Mouse (Mus musculus): ENCODE results near the gene Cckbr. TPM values are rescaled to one million over a fixed set of nuclear protein-coding genes. Genes with fewer than 3 reads are reported as not detected.
"Not testable (repeated sequence)": the region's sequence is repeated elsewhere in the genome, so short reads cannot be mapped to it uniquely, and the experiment has no call there.

The Cckbr gene
- polyA plus RNA-seq, 1 experiment from 2014 or later, result 0.22 TPM

GRCm38 (mm10) chr7:105458546-105458945, 33.0 kb downstream of the Cckbr start:
- H3K27ac ChIP-seq (replicated peaks; ENCODE audit: low read depth, low read length), result no peak overlapping the region
- no peaks in the 10 kb centered on the region for H3K27me3 ChIP-seq (replicated peaks; ENCODE audit: control insufficient read depth, insufficient read depth, low read length)
- ATAC-seq (ENCODE audit: low read depth), result no peak
- H3K9me3 ChIP-seq (ENCODE audit: control insufficient read depth, low read length), result no peaks in the 10 kb centered on the region
- H3K4me1 ChIP-seq (ENCODE audit: control insufficient read depth, insufficient read depth, low read length), result no peaks in the 10 kb centered on the region
- no peak overlapping the region for H3K4me2 ChIP-seq (ENCODE audit: low read depth, low read length)
- no peaks in the 10 kb centered on the region for H3K36me3 ChIP-seq (ENCODE audit: control insufficient read depth, insufficient read depth, low read length)
- no peak for DNase-seq (ENCODE audit: low spot score)
- H3K9ac ChIP-seq (ENCODE audit: low read depth, low read length), result no peak overlapping the region
- H3K4me3 ChIP-seq (ENCODE audit: low read depth, low read length), result no peak overlapping the region

GRCm38 (mm10) chr7:105465505-105465904, 40.0 kb downstream of the Cckbr start:
- H3K4me1 ChIP-seq (ENCODE audit: control insufficient read depth, insufficient read depth, low read length); H3K27me3 ChIP-seq (replicated peaks; ENCODE audit: control insufficient read depth, insufficient read depth, low read length); H3K27ac ChIP-seq (replicated peaks; ENCODE audit: low read depth, low read length); H3K4me2 ChIP-seq (ENCODE audit: low read depth, low read length); DNase-seq (ENCODE audit: low spot score); ATAC-seq (ENCODE audit: low read depth); H3K9me3 ChIP-seq (ENCODE audit: control insufficient read depth, low read length); H3K4me3 ChIP-seq (ENCODE audit: low read depth, low read length); H3K36me3 ChIP-seq (ENCODE audit: control insufficient read depth, insufficient read depth, low read length); H3K9ac ChIP-seq (ENCODE audit: low read depth, low read length): not testable (repeated sequence)
- WGBS, result 78% methylated on average over 5 of the region's 5 CpGs

- Histone ChIP-seq H3K27me3 (replicated peaks; ENCODE audit: control insufficient read depth, insufficient read depth, low read length) (no peaks in the 10 kb centered on the region), H3K9me3 (ENCODE audit: control insufficient read depth, low read length) (no peaks in the 10 kb centered on the region), H3K4me1 (ENCODE audit: control insufficient read depth, insufficient read depth, low read length) (no peaks in the 10 kb centered on the region), H3K4me3 (ENCODE audit: low read depth, low read length) (no peak overlapping the region), H3K4me2 (ENCODE audit: low read depth, low read length) (no peak overlapping the region), H3K36me3 (ENCODE audit: control insufficient read depth, insufficient read depth, low read length) (no peaks in the 10 kb centered on the region), H3K9ac (ENCODE audit: low read depth, low read length) (no peak overlapping the region), H3K27ac (replicated peaks; ENCODE audit: low read depth, low read length) (no peak overlapping the region)
- DNase-seq (ENCODE audit: low spot score) (no peak), ATAC-seq (ENCODE audit: low read depth) (no peak)
- WGBS, result 46% methylated on average over 1 of the region's 1 CpGs
Measured at GRCm38 (mm10) chr7:105472607-105473006, 47.1 kb downstream of the Cckbr start.

- no peak overlapping the region for H3K9ac ChIP-seq (ENCODE audit: low read depth, low read length)
Measured at GRCm38 (mm10) chr7:105474771-105475315, 49.3 kb downstream of the Cckbr start.

GRCm38 (mm10) chr7:105475396-105475949, 49.9 kb downstream of the Cckbr start:
- H3K4me1 ChIP-seq (ENCODE audit: control insufficient read depth, insufficient read depth, low read length), result no peaks in the 10 kb centered on the region
- H3K9me3 ChIP-seq (ENCODE audit: control insufficient read depth, low read length), result no peaks in the 10 kb centered on the region
- H3K36me3 ChIP-seq (ENCODE audit: control insufficient read depth, insufficient read depth, low read length), result no peaks in the 10 kb centered on the region
- H3K4me2 ChIP-seq (ENCODE audit: low read depth, low read length), result no peak overlapping the region
- peak; percentile 7 for DNase-seq (ENCODE audit: low spot score)
- H3K27ac ChIP-seq (replicated peaks; ENCODE audit: low read depth, low read length), result no peak overlapping the region
- no peak overlapping the region for H3K4me3 ChIP-seq (ENCODE audit: low read depth, low read length)
- H3K9ac ChIP-seq (ENCODE audit: low read depth, low read length), result no peak overlapping the region
- no peaks in the 10 kb centered on the region for H3K27me3 ChIP-seq (replicated peaks; ENCODE audit: control insufficient read depth, insufficient read depth, low read length)
- WGBS, result 72% methylated on average over 7 of the region's 7 CpGs
- ATAC-seq (ENCODE audit: low read depth), result no peak

More at GRCm38 (mm10) chr7:105474771-105475315, 49.3 kb downstream of the Cckbr start:
- no peak overlapping the region for H3K4me3 ChIP-seq (ENCODE audit: low read depth, low read length)
- ATAC-seq (ENCODE audit: low read depth) (no peak), DNase-seq (ENCODE audit: low spot score) (no peak)
- H3K4me2 ChIP-seq (ENCODE audit: low read depth, low read length), result no peak overlapping the region
- no peaks in the 10 kb centered on the region for H3K9me3 ChIP-seq (ENCODE audit: control insufficient read depth, low read length)
- no peaks in the 10 kb centered on the region for H3K36me3 ChIP-seq (ENCODE audit: control insufficient read depth, insufficient read depth, low read length)
- WGBS, result 68% methylated on average over 4 of the region's 4 CpGs
- no peak overlapping the region for H3K27ac ChIP-seq (replicated peaks; ENCODE audit: low read depth, low read length)
- no peaks in the 10 kb centered on the region for H3K27me3 ChIP-seq (replicated peaks; ENCODE audit: control insufficient read depth, insufficient read depth, low read length)
- H3K4me1 ChIP-seq (ENCODE audit: control insufficient read depth, insufficient read depth, low read length), result no peaks in the 10 kb centered on the region

GRCm38 (mm10) chr7:105476683-105477432, 51.3 kb downstream of the Cckbr start:
- H3K4me1 ChIP-seq (ENCODE audit: control insufficient read depth, insufficient read depth, low read length), result peaks cover 11% of the 10 kb centered on the region
- ATAC-seq (ENCODE audit: low read depth) (no peak), DNase-seq (ENCODE audit: low spot score) (no peak)
- WGBS, result 80% methylated on average over 10 of the region's 10 CpGs
- no peak overlapping the region for H3K4me2 ChIP-seq (ENCODE audit: low read depth, low read length)
- no peak overlapping the region for H3K4me3 ChIP-seq (ENCODE audit: low read depth, low read length)
- H3K36me3 ChIP-seq (ENCODE audit: control insufficient read depth, insufficient read depth, low read length), result no peaks in the 10 kb centered on the region
- no peaks in the 10 kb centered on the region for H3K9me3 ChIP-seq (ENCODE audit: control insufficient read depth, low read length)
- no peak overlapping the region for H3K9ac ChIP-seq (ENCODE audit: low read depth, low read length)
- no peak overlapping the region for H3K27ac ChIP-seq (replicated peaks; ENCODE audit: low read depth, low read length)
- no peaks in the 10 kb centered on the region for H3K27me3 ChIP-seq (replicated peaks; ENCODE audit: control insufficient read depth, insufficient read depth, low read length)

GRCm38 (mm10) chr7:105477433-105477700, 51.8 kb downstream of the Cckbr start:
- Histone ChIP-seq H3K4me3 (ENCODE audit: low read depth, low read length) (no peak overlapping the region), H3K4me2 (ENCODE audit: low read depth, low read length) (no peak overlapping the region), H3K4me1 (ENCODE audit: control insufficient read depth, insufficient read depth, low read length) (peaks cover 15% of the 10 kb centered on the region), H3K36me3 (ENCODE audit: control insufficient read depth, insufficient read depth, low read length) (no peaks in the 10 kb centered on the region), H3K27ac (replicated peaks; ENCODE audit: low read depth, low read length) (no peak overlapping the region), H3K9ac (ENCODE audit: low read depth, low read length) (no peak overlapping the region), H3K9me3 (ENCODE audit: control insufficient read depth, low read length) (no peaks in the 10 kb centered on the region), H3K27me3 (replicated peaks; ENCODE audit: control insufficient read depth, insufficient read depth, low read length) (no peaks in the 10 kb centered on the region)
- no peak for ATAC-seq (ENCODE audit: low read depth)
- no peak for DNase-seq (ENCODE audit: low spot score)
- WGBS, result 90% methylated on average over 1 of the region's 1 CpGs

GRCm38 (mm10) chr7:105477841-105478240, 52.3 kb downstream of the Cckbr start:
- H3K27me3 ChIP-seq (replicated peaks; ENCODE audit: control insufficient read depth, insufficient read depth, low read length), result no peaks in the 10 kb centered on the region
- ATAC-seq (ENCODE audit: low read depth) (no peak), DNase-seq (ENCODE audit: low spot score) (peak; percentile 74)
- H3K9me3 ChIP-seq (ENCODE audit: control insufficient read depth, low read length), result no peaks in the 10 kb centered on the region
- 65% methylated on average over 3 of the region's 3 CpGs for WGBS
- no peak overlapping the region for H3K9ac ChIP-seq (ENCODE audit: low read depth, low read length)
- H3K4me3 ChIP-seq (ENCODE audit: low read depth, low read length), result no peak overlapping the region
- no peaks in the 10 kb centered on the region for H3K36me3 ChIP-seq (ENCODE audit: control insufficient read depth, insufficient read depth, low read length)
- peaks cover 19% of the 10 kb centered on the region for H3K4me1 ChIP-seq (ENCODE audit: control insufficient read depth, insufficient read depth, low read length)
- no peak overlapping the region for H3K27ac ChIP-seq (replicated peaks; ENCODE audit: low read depth, low read length)
- H3K4me2 ChIP-seq (ENCODE audit: low read depth, low read length), result no peak overlapping the region

GRCm38 (mm10) chr7:105478344-105478743, 52.8 kb downstream of the Cckbr start:
- Histone ChIP-seq H3K27me3 (replicated peaks; ENCODE audit: control insufficient read depth, insufficient read depth, low read length) (no peaks in the 10 kb centered on the region), H3K27ac (replicated peaks; ENCODE audit: low read depth, low read length) (no peak overlapping the region), H3K9ac (ENCODE audit: low read depth, low read length) (no peak overlapping the region), H3K4me3 (ENCODE audit: low read depth, low read length) (no peak overlapping the region), H3K36me3 (ENCODE audit: control insufficient read depth, insufficient read depth, low read length) (no peaks in the 10 kb centered on the region), H3K4me2 (ENCODE audit: low read depth, low read length) (no peak overlapping the region), H3K4me1 (ENCODE audit: control insufficient read depth, insufficient read depth, low read length) (peaks cover 21% of the 10 kb centered on the region), H3K9me3 (ENCODE audit: control insufficient read depth, low read length) (no peaks in the 10 kb centered on the region)
- ATAC-seq (ENCODE audit: low read depth) (no peak), DNase-seq (ENCODE audit: low spot score) (no peak)
- WGBS, result 79% methylated on average over 8 of the region's 8 CpGs

All from embryonic facial prominence, embryonic 14.5 days (tissue).